Mouse (Mus musculus) R1 (cell line): Measurements from ENCODE around the gene Sptssa.

Source experiments
- DNase-seq: peaks from one replicate; pipeline ENCODE4 v3.0.0-alpha.2; 2018; ENCODE audit warnings: low read depth, low spot score

Sptssa gene

GRCm38 (mm10) chr12:54655292-54656038, 908 bp downstream of the Sptssa start:
- no peak for DNase-seq

- DNase-seq, result no peak
Observed at GRCm38 (mm10) chr12:54654741-54655140, 1.6 kb downstream of the Sptssa start.

- DNase-seq, result no peak
Observed at GRCm38 (mm10) chr12:54654141-54654540, 2.2 kb downstream of the Sptssa start.

- no peak for DNase-seq
Observed at GRCm38 (mm10) chr12:54652346-54652745, 4.0 kb downstream of the Sptssa start.

DNA sequence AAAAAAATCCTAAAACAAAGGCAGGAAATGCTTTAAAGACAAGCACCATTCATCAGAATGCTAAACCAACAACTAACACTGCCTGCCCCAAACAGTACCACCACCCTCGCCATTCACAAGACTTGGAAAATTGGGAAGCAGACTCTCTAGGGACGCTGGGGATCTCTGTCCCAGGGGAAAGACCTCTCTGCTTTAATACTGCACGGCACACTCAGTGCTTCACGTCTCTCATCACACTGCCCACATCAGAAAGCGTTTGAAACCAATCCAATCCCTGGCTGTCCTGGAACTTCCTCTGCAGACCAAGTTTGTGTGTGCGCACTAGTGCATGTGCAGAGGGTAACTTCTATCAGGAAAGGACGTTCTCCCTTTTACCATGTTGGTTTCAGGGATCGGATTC, 4.6 kb downstream of the Sptssa start:
- DNase-seq, result no peak

DNA sequence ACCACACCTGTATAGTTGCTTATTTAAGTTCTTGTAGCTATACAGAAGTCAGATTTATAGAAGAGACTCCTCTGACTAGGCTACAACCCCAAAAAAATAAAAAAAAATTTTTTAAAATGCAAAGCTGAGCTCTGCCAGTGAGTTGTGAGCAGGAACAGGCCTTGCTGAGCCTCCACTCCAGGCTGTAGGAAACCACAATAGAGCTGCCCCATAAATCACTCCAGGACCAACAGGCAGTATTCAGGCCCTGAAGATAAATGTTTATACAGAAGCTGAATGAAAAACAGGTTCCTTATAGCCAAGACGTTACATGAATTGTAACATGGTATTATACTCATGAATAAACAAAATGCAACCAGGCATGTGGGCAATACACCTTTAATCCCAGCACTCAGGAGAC, 5.2 kb downstream of the Sptssa start:
- no peak for DNase-seq

GRCm38 (mm10) chr12:54644947-54645346, 11.4 kb downstream of the Sptssa start:
- DNase-seq, result peak; percentile 58

DNA sequence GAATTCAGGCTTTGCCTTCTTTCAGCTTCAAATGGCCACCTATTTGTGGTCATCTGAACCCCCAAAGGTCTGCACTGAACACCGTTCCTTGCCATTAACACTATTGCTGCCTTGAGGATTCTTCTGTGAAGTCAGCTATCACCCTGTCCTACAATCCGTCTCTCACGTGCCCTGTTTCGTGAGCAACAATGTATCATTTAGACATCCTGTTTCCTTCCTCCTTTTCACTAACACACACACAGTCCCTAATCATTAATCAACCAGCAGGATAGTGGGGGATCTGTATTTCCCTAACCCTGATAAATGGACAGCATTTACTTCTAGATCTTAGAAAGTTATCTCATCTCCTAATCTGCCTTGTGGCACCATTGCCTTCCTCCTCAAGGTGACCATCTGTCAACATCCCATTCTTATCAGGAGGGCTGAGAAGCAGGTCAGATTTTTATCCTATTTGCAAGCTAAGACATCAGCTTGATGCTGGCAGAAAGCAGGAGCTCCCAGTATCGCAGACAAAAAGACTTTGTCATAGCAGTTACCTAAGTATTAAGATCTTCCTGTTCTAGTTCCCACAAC, 13.0 kb downstream of the Sptssa start:
- no peak for DNase-seq

GRCm38 (mm10) chr12:54641374-54641773, 15.0 kb downstream of the Sptssa start:
- DNase-seq, result no peak

- no peak for DNase-seq
Observed at GRCm38 (mm10) chr12:54640259-54640658, 16.1 kb downstream of the Sptssa start.

- no peak for DNase-seq
Observed at GRCm38 (mm10) chr12:54637033-54637432, 19.3 kb downstream of the Sptssa start.

- DNase-seq, result no peak
Observed at GRCm38 (mm10) chr12:54632141-54632540, 24.2 kb downstream of the Sptssa start.

DNA sequence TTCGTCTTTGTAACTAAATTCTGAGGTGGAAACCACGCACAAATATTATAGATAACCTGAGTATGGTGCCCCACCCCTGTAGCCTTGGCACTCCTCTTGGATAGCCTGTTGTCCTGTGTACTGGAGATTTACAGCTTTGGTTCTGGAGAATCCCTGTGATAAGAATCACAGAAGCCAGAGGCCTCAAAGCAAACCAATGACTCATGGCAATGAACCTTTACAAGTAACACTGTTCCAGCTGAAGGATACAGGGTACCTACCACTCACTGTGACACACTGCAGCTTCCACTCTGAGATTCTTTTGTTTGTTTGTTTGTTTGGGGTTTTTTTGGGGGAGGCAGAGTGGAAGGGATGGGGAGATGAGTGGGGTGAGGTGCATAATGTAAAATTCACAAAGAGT, 34.4 kb downstream of the Sptssa start:
- DNase-seq, result no peak

DNA sequence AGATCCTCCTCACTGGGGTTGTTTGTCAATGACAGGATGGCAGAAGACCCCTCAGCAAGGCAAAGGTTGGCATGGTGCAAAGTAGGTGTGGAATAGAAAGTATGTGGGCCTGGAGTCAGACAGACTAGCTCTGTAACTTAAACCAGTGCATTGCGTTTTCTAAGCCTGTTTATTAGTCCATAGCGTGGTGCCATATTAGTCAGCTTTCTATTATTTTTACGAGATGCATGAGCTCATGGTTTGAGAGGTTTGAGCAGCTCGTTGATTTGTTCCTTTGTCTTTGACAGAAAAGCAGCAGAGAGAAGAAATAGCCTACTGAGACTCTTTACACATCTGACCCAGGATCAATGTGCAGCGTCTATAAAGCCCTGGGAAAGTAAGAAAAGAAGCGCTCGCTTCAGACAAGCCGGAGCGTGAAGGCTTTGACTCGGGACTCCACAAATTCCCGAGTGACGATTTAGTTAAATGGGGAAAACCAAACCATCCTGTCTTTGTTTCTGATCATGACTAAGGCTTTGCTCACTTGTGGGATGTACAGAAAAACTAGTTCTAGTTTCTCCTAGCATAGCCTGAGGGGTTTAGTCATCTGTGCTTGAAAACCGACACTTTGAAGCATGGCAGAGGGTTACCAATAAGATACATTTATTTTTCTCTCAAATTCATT, 36.2 kb downstream of the Sptssa start:
- DNase-seq, result no peak

DNA sequence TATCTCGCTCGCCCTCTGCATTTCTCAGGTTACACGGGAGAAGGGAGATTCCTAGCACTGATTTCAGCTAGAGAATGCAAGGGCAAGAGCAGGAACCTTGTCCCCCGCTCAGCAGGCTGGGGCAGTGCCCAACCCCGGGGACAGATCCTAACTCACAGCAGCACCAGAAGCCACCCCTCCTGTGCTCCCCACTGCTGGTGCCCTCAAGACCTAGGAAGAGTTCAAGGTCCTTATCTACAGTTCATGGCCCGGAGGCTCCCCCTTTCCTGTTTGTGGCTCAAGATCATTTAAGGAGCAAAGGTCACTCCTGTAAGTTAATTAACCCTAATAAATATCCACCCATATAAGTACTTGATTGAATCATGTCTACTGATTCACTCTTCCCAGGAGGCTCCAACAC, 47.4 kb downstream of the Sptssa start:
- no peak for DNase-seq

- no peak for DNase-seq
Observed at GRCm38 (mm10) chr12:54605203-54605602, 51.2 kb downstream of the Sptssa start.

DNA sequence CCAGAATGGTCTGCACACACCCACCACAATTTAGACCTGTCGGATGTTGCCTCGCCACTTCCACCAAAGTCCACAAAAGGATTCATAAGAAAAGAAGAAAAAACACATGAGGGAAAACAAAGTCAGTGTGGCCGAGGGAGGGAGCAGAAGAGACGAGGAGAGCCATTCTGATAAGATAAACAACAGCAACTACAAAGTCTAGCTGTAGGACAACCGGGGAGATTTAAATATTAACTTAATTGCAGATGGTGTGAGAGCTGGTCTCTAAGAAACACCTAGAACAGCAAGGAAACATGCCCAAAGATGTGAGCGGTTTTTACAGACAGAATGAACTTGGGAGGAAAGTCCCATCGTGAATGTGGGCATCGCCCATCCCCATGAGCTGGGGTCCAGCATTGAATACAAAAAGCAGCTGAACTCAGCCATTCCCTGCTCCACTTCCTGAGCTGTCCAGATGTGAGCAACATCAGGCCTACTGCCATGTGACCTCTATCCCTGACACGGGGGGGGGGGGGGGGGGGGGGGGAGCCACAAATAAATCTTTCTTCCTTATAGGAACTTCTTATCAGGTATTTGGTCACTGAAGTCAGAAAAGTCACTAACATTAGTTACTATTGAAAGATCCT, 52.7 kb downstream of the Sptssa start:
- DNase-seq, result no peak

GRCm38 (mm10) chr12:54600482-54600881, 55.9 kb downstream of the Sptssa start:
- DNase-seq, result no peak

- DNase-seq, result no peak
Observed at GRCm38 (mm10) chr12:54598358-54598757, 58.0 kb downstream of the Sptssa start.

DNA sequence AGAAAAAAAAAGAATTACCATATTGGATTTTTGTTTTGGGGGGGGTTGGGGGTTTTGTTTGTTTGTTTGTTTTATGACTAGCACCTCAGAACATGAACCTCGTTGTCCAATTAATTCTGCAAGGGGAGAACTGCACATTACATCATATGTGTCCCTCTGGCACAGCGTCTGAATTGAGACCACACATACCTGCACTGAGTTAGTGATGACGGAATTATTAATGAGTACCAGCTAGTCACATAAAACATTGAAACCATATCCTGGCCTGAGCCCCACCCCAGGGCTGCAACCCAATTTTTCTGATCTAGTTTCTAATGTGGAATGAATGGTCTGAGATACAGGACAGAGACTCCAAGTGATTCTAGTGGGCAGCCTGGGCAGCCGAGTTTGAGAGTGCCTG, 59.7 kb downstream of the Sptssa start:
- DNase-seq, result no peak
